Mouse (Mus musculus) limb, embryonic 11.5 days (tissue): ENCODE data around the gene Trp53bp2. TPM values are rescaled to one million over a fixed set of nuclear protein-coding genes. Genes with fewer than 3 reads are reported as not detected.

Experiments
- ATAC-seq: fragments of 200-750 bp; cut with Nextera tagmentation; 2 replicates; pipeline ENCODE4 v1.8.0; 2017; ENCODE audit warnings: low read depth; ENCODE audit not compliant: insufficient number of reproducible peaks, low FRiP score, low TSS enrichment
- DNase-seq: peaks from one replicate; pipeline ENCODE4 v3.0.0-alpha.2; 2015; ENCODE audit warnings: low spot score
- H3K27ac ChIP-seq: fragments of 300-500 bp; sonication (generic); replicated peaks from 2 replicates; pipeline ENCODE4 v1.5.1; 2014; ENCODE audit warnings: low read depth, mild to moderate bottlenecking, low read length
- H3K27me3 ChIP-seq: fragments of 300-500 bp; sonication (generic); 2 replicates; pipeline ENCODE4 v1.6.1; 2014; ENCODE audit warnings: mild to moderate bottlenecking, low read length, mixed read lengths; ENCODE audit not compliant: control insufficient read depth, insufficient read depth
- H3K36me3 ChIP-seq: fragments of 300-500 bp; sonication (generic); 2 replicates; pipeline ENCODE4 v1.6.1; 2014; ENCODE audit warnings: mild to moderate bottlenecking, low read length, moderate library complexity, mixed read lengths; ENCODE audit not compliant: control insufficient read depth, insufficient read depth
- H3K4me1 ChIP-seq: fragments of 300-500 bp; sonication (generic); 2 replicates; pipeline ENCODE4 v1.6.1; 2014; ENCODE audit warnings: low read length, mixed read lengths; ENCODE audit not compliant: control insufficient read depth, insufficient read depth
- H3K4me2 ChIP-seq: fragments of 300-500 bp; sonication (generic); 2 replicates; pipeline ENCODE4 v1.6.1; 2014; ENCODE audit warnings: low read depth, mild to moderate bottlenecking, moderate library complexity; ENCODE audit not compliant: severe bottlenecking
- H3K4me3 ChIP-seq: fragments of 300-500 bp; sonication (generic); 2 replicates; pipeline ENCODE4 v1.5.1; 2014; ENCODE audit warnings: low read depth, low read length
- H3K9ac ChIP-seq: fragments of 300-500 bp; sonication (generic); 2 replicates; pipeline ENCODE4 v1.6.1; 2014; ENCODE audit warnings: mild to moderate bottlenecking, low read length
- H3K9me3 ChIP-seq: fragments of 300-500 bp; sonication (generic); 2 replicates; pipeline ENCODE4 v1.6.1; 2016; ENCODE audit warnings: low read length; ENCODE audit not compliant: control insufficient read depth
- WGBS: fragments of 180-500 bp; shearing (Covaris S2); extraction: QIAGEN DNeasy Blood & Tissue Kit; methylation state at CpG from one replicate; pipeline ENCODE4 v1.1.7; 2014; 5-methylcytosine and 5-hydroxymethylcytosine counted together
- polyA plus RNA-seq: library from polyadenylated mRNA; unstranded; fragments of >200 nt; fragmentation: Nextera tagmentation; extraction: Ambion mirVana; gene quantifications from 2 replicates; pipeline ENCODE4 v1.2.1, GENCODE M21; 2014

The Trp53bp2 gene
- 41.5 and 46.6 TPM in 2 replicates for polyA plus RNA-seq

GRCm38 (mm10) chr1:182408684-182409327 is at the start of gene Trp53bp2:
TSS of gene Trp53bp2 (plus strand) at chr1:182409172.
- peaks cover 17% of the 10 kb centered on the region for H3K4me1 ChIP-seq
- peak; percentile 91 for ATAC-seq
- no peaks in the 10 kb centered on the region for H3K27me3 ChIP-seq
- WGBS = under 1% methylated on average over 58 of the region's 71 CpGs
- peak within 1 kb of the TSS; percentile 89 for H3K4me3 ChIP-seq
- peak; percentile 100 for DNase-seq
- no peaks in the 10 kb centered on the region for H3K36me3 ChIP-seq
- H3K27ac ChIP-seq = peak within 1 kb of the TSS; percentile 92
- H3K9ac ChIP-seq = peak within 1 kb of the TSS; percentile 99
- H3K9me3 ChIP-seq = no peaks in the 10 kb centered on the region
- H3K4me2 ChIP-seq = peak within 1 kb of the TSS; percentile 45

GRCm38 (mm10) chr1:182362703-182363102 is 46.3 kb upstream of the Trp53bp2 start:
- no peak overlapping the region for H3K4me3 ChIP-seq
- H3K4me1 ChIP-seq = no peaks in the 10 kb centered on the region
- no peaks in the 10 kb centered on the region for H3K36me3 ChIP-seq
- DNase-seq (no peak), ATAC-seq (no peak)
- H3K27ac ChIP-seq = no peak overlapping the region
- no peak overlapping the region for H3K9ac ChIP-seq
- WGBS = 88% methylated on average over 5 of the region's 5 CpGs
- no peak overlapping the region for H3K4me2 ChIP-seq
- H3K27me3 ChIP-seq = no peaks in the 10 kb centered on the region
- no peaks in the 10 kb centered on the region for H3K9me3 ChIP-seq

- Histone ChIP-seq H3K27me3 (no peaks in the 10 kb centered on the region), H3K9me3 (no peaks in the 10 kb centered on the region), H3K4me3 (no peak overlapping the region), H3K36me3 (no peaks in the 10 kb centered on the region), H3K4me2 (no peak overlapping the region), H3K9ac (no peak overlapping the region), H3K4me1 (0 out of 2 replicates have a peak, but pooled peaks cover 2% of the 10 kb centered on the region), H3K27ac (no peak overlapping the region)
- WGBS = 71% methylated on average over 12 of the region's 12 CpGs
- no peak for ATAC-seq
- DNase-seq = no peak
Measured at GRCm38 (mm10) chr1:182363683-182364404, 45.1 kb upstream of the Trp53bp2 start.

GRCm38 (mm10) chr1:182368309-182368708 is 40.7 kb upstream of the Trp53bp2 start:
- no peak overlapping the region for H3K4me2 ChIP-seq
- H3K9me3 ChIP-seq = no peaks in the 10 kb centered on the region
- no peaks in the 10 kb centered on the region for H3K27me3 ChIP-seq
- ATAC-seq = no peak
- no peaks in the 10 kb centered on the region for H3K36me3 ChIP-seq
- WGBS = 72% methylated on average over 7 of the region's 7 CpGs
- H3K9ac ChIP-seq = no peak overlapping the region
- H3K4me3 ChIP-seq = no peak overlapping the region
- no peak for DNase-seq
- 0 out of 2 replicates have a peak, but pooled peaks cover 2% of the 10 kb centered on the region for H3K4me1 ChIP-seq
- no peak overlapping the region for H3K27ac ChIP-seq

- Histone ChIP-seq H3K9ac (no peak overlapping the region), H3K4me2 (no peak overlapping the region), H3K9me3 (no peaks in the 10 kb centered on the region), H3K4me3 (no peak overlapping the region), H3K27ac (no peak overlapping the region), H3K27me3 (no peaks in the 10 kb centered on the region), H3K4me1 (0 out of 2 replicates have a peak, but pooled peaks cover 2% of the 10 kb centered on the region), H3K36me3 (no peaks in the 10 kb centered on the region)
- no peak for ATAC-seq
- 41% methylated on average over 8 of the region's 8 CpGs for WGBS
- no peak for DNase-seq
Measured at GRCm38 (mm10) chr1:182368782-182369181, 40.2 kb upstream of the Trp53bp2 start.

- Histone ChIP-seq H3K27ac (no peak overlapping the region), H3K9me3 (no peaks in the 10 kb centered on the region), H3K4me2 (no peak overlapping the region), H3K4me3 (no peak overlapping the region), H3K36me3 (no peaks in the 10 kb centered on the region), H3K4me1 (0 out of 2 replicates have a peak, but pooled peaks cover 2% of the 10 kb centered on the region), H3K9ac (no peak overlapping the region), H3K27me3 (no peaks in the 10 kb centered on the region)
- no peak for DNase-seq
- no peak for ATAC-seq
- 77% methylated on average over 4 of the region's 4 CpGs for WGBS
Measured at GRCm38 (mm10) chr1:182369435-182369834, 39.5 kb upstream of the Trp53bp2 start.

GRCm38 (mm10) chr1:182371891-182372290 is 37.1 kb upstream of the Trp53bp2 start:
- DNase-seq = no peak
- Histone ChIP-seq H3K4me3 (no peak overlapping the region), H3K9ac (no peak overlapping the region), H3K27me3 (no peaks in the 10 kb centered on the region), H3K9me3 (no peaks in the 10 kb centered on the region), H3K4me1 (0 out of 2 replicates have a peak, but pooled peaks cover 2% of the 10 kb centered on the region), H3K36me3 (no peaks in the 10 kb centered on the region), H3K27ac (no peak overlapping the region), H3K4me2 (no peak overlapping the region; the same call in 1 of the 2 replicates)
- WGBS = 80% methylated on average over 8 of the region's 8 CpGs
- no peak for ATAC-seq

GRCm38 (mm10) chr1:182376221-182376620 is 32.8 kb upstream of the Trp53bp2 start:
- no peaks in the 10 kb centered on the region for H3K36me3 ChIP-seq
- no peaks in the 10 kb centered on the region for H3K4me1 ChIP-seq
- H3K27ac ChIP-seq = no peak overlapping the region
- no peaks in the 10 kb centered on the region for H3K9me3 ChIP-seq
- no peak overlapping the region for H3K4me3 ChIP-seq
- no peaks in the 10 kb centered on the region for H3K27me3 ChIP-seq
- DNase-seq (peak; percentile 44), ATAC-seq (no peak)
- WGBS = 42% methylated on average over 8 of the region's 8 CpGs
- no peak overlapping the region for H3K9ac ChIP-seq
- no peak overlapping the region for H3K4me2 ChIP-seq
